Mouse (Mus musculus) olfactory bulb, adult 2 months (tissue): ENCODE results near the gene Sh3kbp1. TPM values are rescaled to one million over a fixed set of nuclear protein-coding genes. Genes with fewer than 3 reads are reported as not detected.

Experiments
- H3K27ac ChIP-seq: fragments of 200-500 bp; 2 replicates; pipeline ENCODE4 v1.5.1; 2012; ENCODE audit warnings: low read depth, low read length; ENCODE audit not compliant: insufficient read depth
- H3K4me1 ChIP-seq: fragments of 200-500 bp; 2 replicates; pipeline ENCODE4 v1.6.1; 2012; ENCODE audit warnings: low read length; ENCODE audit not compliant: control insufficient read depth, insufficient read depth
- H3K4me3 ChIP-seq: fragments of 200-500 bp; 2 replicates; pipeline ENCODE4 v1.5.1; 2012; ENCODE audit warnings: mild to moderate bottlenecking, low read depth, low read length, moderate library complexity; ENCODE audit not compliant: insufficient read depth
- CTCF ChIP-seq: fragments of 200-500 bp; IDR thresholded peaks from 2 replicates; pipeline ENCODE4 v1.5.1; 2012; ENCODE audit warnings: low read depth, mild to moderate bottlenecking, low read length, moderate library complexity; ENCODE audit not compliant: insufficient read depth
- POLR2A ChIP-seq: fragments of 200-500 bp; IDR thresholded peaks from 2 replicates; pipeline ENCODE4 v1.6.1; 2012; ENCODE audit warnings: mild to moderate bottlenecking, low read depth, low read length, moderate library complexity; ENCODE audit not compliant: insufficient read depth
- WGBS: fragments of 180-500 bp; shearing (Covaris S2); methylation state at CpG from one replicate; pipeline ENCODE4 v1.1.7; 2018; 5-methylcytosine and 5-hydroxymethylcytosine counted together
- polyA plus RNA-seq: library from polyadenylated mRNA; stranded (reverse); fragments of >200 nt; gene quantifications from 2 replicates; pipeline ENCODE4 v1.2.4, GENCODE M21; 2012; ENCODE audit warnings: low replicate concordance; ENCODE audit not compliant: missing spikeins, insufficient read depth, insufficient read length

The Sh3kbp1 gene
- polyA plus RNA-seq, 1 experiment: 177 TPM

- H3K4me3 ChIP-seq: no peak overlapping the region
- H3K4me1 ChIP-seq: peaks cover 9% of the 10 kb centered on the region
- H3K27ac ChIP-seq: no peak overlapping the region
- TF ChIP-seq CTCF (no peak), POLR2A (no peak)
- 84% methylated on average over 2 of the region's 2 CpGs for WGBS
Measured at GRCm38 (mm10) chrX:159713191-159713590, 86.1 kb downstream of the Sh3kbp1 start.

GRCm38 (mm10) chrX:159721390-159721789, 94.3 kb downstream of the Sh3kbp1 start:
- Histone ChIP-seq H3K4me3 (no peak overlapping the region), H3K27ac (no peak overlapping the region), H3K4me1 (no peaks in the 10 kb centered on the region)
- TF ChIP-seq POLR2A (no peak), CTCF (no peak)
- WGBS: 89% methylated on average over 1 of the region's 1 CpGs

- H3K4me3 ChIP-seq: no peak overlapping the region
- H3K27ac ChIP-seq: no peak overlapping the region
- H3K4me1 ChIP-seq: no peaks in the 10 kb centered on the region; the same call in 1 of the 2 replicates
- whole genome bisulfite sequencing: 81% methylated on average over 3 of the region's 3 CpGs
- TF ChIP-seq POLR2A: no peak
- no peak for TF ChIP-seq CTCF
Measured at GRCm38 (mm10) chrX:159731421-159731820, 104.3 kb downstream of the Sh3kbp1 start.

GRCm38 (mm10) chrX:159732845-159733244, 105.8 kb downstream of the Sh3kbp1 start:
- Histone ChIP-seq H3K4me1 (no peaks in the 10 kb centered on the region; the same call in 1 of the 2 replicates), H3K27ac (no peak overlapping the region), H3K4me3 (no peak overlapping the region)
- no peak for TF ChIP-seq POLR2A
- no peak for TF ChIP-seq CTCF
- WGBS: 83% methylated on average over 3 of the region's 3 CpGs

GRCm38 (mm10) chrX:159733948-159734347, 106.9 kb downstream of the Sh3kbp1 start:
- Histone ChIP-seq H3K4me3 (no peak overlapping the region), H3K27ac (no peak overlapping the region), H3K4me1 (no peaks in the 10 kb centered on the region; the same call in 1 of the 2 replicates)
- 88% methylated on average over 2 of the region's 2 CpGs for WGBS
- TF ChIP-seq CTCF (no peak), POLR2A (no peak)

GRCm38 (mm10) chrX:159735513-159736099, 108.5 kb downstream of the Sh3kbp1 start:
- Histone ChIP-seq H3K4me3 (no peak overlapping the region), H3K4me1 (no peaks in the 10 kb centered on the region; the same call in 1 of the 2 replicates), H3K27ac (no peak overlapping the region)
- 36% methylated on average over 6 of the region's 6 CpGs for WGBS
- TF ChIP-seq POLR2A (no peak), CTCF (no peak)

GRCm38 (mm10) chrX:159737344-159737743, 110.3 kb downstream of the Sh3kbp1 start:
- 89% methylated on average over 1 of the region's 1 CpGs for WGBS
- TF ChIP-seq POLR2A (no peak), CTCF (no peak)
- Histone ChIP-seq H3K27ac (no peak overlapping the region), H3K4me3 (no peak overlapping the region), H3K4me1 (no peaks in the 10 kb centered on the region; the same call in 1 of the 2 replicates)

GRCm38 (mm10) chrX:159744035-159744434, 117.0 kb downstream of the Sh3kbp1 start:
- Histone ChIP-seq H3K4me1 (peaks cover 3% of the 10 kb centered on the region; the same call in 1 of the 2 replicates), H3K27ac (no peak overlapping the region), H3K4me3 (no peak overlapping the region)
- no peak for TF ChIP-seq POLR2A
- TF ChIP-seq CTCF: no peak
- WGBS: 43% methylated on average over 5 of the region's 5 CpGs

- Histone ChIP-seq H3K27ac (no peak overlapping the region), H3K4me1 (peaks cover 3% of the 10 kb centered on the region; the same call in 1 of the 2 replicates), H3K4me3 (no peak overlapping the region)
- TF ChIP-seq CTCF (no peak), POLR2A (no peak)
- 45% methylated on average over 3 of the region's 3 CpGs for WGBS
Measured at GRCm38 (mm10) chrX:159744620-159745019, 117.5 kb downstream of the Sh3kbp1 start.
